Mouse (Mus musculus): ENCODE data around the gene Dek. TPM values are rescaled to one million over a fixed set of nuclear protein-coding genes. Genes with fewer than 3 reads are reported as not detected.

The Dek gene
- total RNA-seq, 1 experiment from 2014 or later = 99.5 TPM

- DNase-seq = no peak
Observed at GRCm38 (mm10) chr13:47109239-47109638, 3.2 kb upstream of the Dek start.

- DNase-seq = no peak
Observed at GRCm38 (mm10) chr13:47106580-47106888, 533 bp upstream of the Dek start.

GRCm38 (mm10) chr13:47104856-47105541 lies 1.0 kb downstream of the Dek start:
- DNase-seq = peak; percentile 62

GRCm38 (mm10) chr13:47104146-47104545 lies 1.9 kb downstream of the Dek start:
- no peak for DNase-seq

GRCm38 (mm10) chr13:47100587-47100986 lies 5.4 kb downstream of the Dek start:
- DNase-seq = no peak

GRCm38 (mm10) chr13:47099265-47099664 lies 6.7 kb downstream of the Dek start:
- DNase-seq = no peak

GRCm38 (mm10) chr13:47096591-47096990 lies 9.4 kb downstream of the Dek start:
- no peak for DNase-seq

- no peak for DNase-seq
Observed at GRCm38 (mm10) chr13:47093791-47094190, 12.2 kb downstream of the Dek start.

- DNase-seq = no peak
Observed at GRCm38 (mm10) chr13:47089271-47089670, 16.7 kb downstream of the Dek start.

GRCm38 (mm10) chr13:47088433-47088832 lies 17.6 kb downstream of the Dek start:
- DNase-seq = no peak

- no peak for DNase-seq
Observed at GRCm38 (mm10) chr13:47080905-47081505, 25.0 kb downstream of the Dek start.

- DNase-seq = no peak
Observed at GRCm38 (mm10) chr13:47078799-47079198, 27.2 kb downstream of the Dek start.

- no peak for DNase-seq
Observed at GRCm38 (mm10) chr13:47077367-47077766, 28.6 kb downstream of the Dek start.

GRCm38 (mm10) chr13:47076156-47076555 lies 29.8 kb downstream of the Dek start:
- no peak for DNase-seq

GRCm38 (mm10) chr13:47072484-47072883 lies 33.5 kb downstream of the Dek start:
- DNase-seq = no peak

GRCm38 (mm10) chr13:47071871-47072270 lies 34.1 kb downstream of the Dek start:
- DNase-seq = no peak

- no peak for DNase-seq
Observed at GRCm38 (mm10) chr13:47070329-47071080, 35.5 kb downstream of the Dek start.

- DNase-seq = no peak
Observed at GRCm38 (mm10) chr13:47067001-47067400, 39.0 kb downstream of the Dek start.

- no peak for DNase-seq
Observed at GRCm38 (mm10) chr13:47066516-47066915, 39.5 kb downstream of the Dek start.

GRCm38 (mm10) chr13:47063985-47064760 lies 41.8 kb downstream of the Dek start:
- no peak for DNase-seq

GRCm38 (mm10) chr13:47062756-47063155 lies 43.2 kb downstream of the Dek start:
- no peak for DNase-seq

- DNase-seq = no peak
Observed at GRCm38 (mm10) chr13:47056781-47057180, 49.2 kb downstream of the Dek start.

GRCm38 (mm10) chr13:47056126-47056525 lies 49.9 kb downstream of the Dek start:
- no peak for DNase-seq
